Mouse (Mus musculus): ENCODE results near the gene C2.
A peak's percentile ranks its signal among the peaks of the same experiment; 100 is the strongest.
"Not testable (repeated sequence)": the region's sequence is repeated elsewhere in the genome, so short reads cannot be mapped to it uniquely, and the experiment has no call there.

Gene C2

DNA sequence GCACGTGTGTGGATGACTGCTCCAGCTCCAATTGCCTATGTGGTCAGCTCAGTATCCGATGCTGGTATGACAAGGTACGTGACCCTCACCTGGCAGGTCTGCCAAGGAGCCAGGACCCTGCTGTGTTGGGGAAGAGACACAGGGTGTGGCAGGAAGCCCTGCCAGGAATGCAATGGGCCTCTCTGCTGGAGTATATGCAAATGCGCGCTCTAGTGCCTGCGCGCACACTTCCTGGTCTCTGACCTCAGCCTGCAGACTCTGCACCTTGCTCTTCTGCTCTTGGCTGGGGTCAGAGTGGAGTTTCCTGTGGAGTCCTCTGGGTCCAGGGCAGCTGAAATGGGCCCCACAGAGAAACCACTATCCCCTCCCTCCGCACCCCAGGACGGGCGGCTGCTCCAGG lies 12.9 kb upstream of the C2 start:
- no peak for DNase-seq

DNA sequence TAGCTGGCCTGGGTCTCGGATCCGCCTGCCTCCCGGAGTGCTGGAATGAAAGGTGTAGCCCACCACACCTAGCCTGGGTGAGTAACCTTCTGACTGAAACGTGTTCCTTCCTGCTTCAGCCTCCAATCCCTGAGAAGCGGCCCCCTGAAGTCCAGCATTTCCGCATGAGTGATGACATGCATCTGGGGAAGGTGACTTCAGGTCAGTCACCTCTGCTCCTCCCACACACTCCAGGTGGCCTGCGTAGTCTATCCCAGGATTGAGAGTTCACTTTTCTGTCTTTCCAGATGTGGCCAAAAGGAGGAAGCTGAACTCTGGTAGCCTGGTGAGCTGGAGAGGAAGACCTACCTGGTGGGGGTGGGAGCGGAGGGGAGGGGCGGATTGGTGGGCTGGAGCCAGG lies 4.8 kb upstream of the C2 start:
- no peak for DNase-seq

DNA sequence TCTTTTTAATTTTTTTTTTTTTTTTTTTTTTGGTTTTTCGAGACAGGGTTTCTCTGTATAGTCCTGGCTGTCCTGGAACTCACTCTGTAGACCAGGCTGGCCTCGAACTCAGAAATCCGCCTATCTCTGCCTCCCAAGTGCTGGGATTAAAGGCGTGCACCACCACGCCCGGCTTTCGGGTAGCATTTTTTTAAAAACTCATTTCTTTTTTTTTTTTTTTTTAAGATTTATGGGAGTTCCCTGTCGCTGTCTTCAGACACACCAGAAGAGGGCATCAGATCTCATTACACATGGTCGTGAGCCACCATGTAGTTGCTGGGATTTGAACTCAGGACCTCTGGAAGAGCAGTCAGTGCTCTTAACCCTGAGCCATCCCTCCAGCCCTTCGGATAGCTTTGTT lies 3.9 kb upstream of the C2 start:
- DNase-seq = not testable (repeated sequence)

DNA sequence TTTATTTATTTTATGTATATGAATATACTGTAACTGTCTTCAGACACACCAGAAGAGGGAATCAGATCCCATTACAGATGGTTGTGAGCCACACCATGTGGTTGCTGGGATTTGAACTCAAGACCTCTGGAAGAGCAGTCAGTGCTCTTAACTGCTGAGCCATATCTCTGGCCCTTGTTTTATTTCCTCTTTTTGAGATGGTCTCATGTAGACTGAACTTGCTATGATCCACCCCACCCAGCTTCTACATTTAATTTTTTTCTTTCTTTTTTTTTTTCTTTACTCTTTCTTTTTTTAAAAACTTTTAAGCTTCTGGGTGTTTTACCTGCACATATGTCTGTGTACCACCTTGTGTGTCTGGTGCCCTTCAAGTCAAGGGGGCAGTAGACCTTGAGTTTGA lies 2.8 kb upstream of the C2 start:
- DNase-seq = not testable (repeated sequence)

DNA sequence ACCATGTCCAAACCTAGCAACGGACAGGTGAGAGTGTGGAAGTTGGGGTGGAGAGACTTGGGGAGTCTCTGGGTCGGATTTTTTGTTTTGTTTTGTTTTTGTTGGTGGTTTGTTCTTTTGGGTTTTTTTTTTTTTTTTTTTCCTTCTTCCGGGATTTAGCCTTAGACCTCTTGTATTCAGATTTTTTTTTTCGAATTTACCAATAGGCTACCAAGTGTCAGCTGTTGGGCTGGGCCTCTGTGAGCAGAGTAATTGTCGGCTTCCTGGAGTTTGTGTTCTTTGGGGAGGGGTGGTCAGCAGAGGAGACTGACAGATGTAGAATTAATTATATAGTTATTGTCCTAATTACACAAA lies 1.8 kb upstream of the C2 start:
- DNase-seq = no peak

DNA sequence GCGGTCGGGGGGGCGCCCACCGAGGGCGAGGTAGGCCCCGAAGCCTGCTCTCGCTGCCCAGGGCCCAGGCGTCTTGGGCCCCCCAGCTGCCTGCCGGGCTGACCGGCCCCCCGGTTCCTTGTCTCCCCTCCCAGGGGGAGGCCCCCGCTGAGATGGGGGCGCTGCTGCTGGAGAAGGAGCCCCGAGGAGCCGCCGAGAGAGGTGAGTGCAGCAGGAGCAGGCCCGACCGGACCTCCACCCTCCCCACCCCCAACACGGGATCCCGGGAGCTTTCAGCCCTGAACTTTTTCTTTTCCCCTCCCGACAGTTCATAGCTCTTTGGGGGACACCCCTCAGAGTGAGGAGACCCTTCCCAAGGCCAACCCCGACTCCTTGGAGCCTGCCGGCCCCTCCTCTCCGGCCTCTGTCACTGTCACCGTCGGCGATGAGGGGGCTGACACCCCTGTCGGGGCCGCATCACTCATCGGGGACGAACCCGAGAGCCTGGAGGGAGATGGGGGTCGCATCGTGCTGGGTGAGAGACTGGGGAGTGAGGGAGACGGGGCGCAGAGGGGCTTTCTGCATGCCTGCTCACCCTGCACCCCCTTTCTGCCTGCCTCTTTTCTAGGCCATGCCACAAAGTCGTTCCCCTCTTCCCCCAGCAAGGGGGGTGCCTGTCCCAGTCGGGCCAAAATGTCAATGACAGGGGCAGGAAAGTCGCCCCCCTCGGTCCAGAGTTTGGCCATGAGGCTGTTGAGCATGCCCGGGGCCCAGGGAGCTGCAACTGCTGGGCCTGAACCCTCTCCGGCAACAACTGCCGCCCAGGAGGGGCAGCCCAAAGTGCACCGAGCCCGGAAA lies 1.2 kb upstream of the C2 start:
- DNase-seq = peak; percentile 62

DNA sequence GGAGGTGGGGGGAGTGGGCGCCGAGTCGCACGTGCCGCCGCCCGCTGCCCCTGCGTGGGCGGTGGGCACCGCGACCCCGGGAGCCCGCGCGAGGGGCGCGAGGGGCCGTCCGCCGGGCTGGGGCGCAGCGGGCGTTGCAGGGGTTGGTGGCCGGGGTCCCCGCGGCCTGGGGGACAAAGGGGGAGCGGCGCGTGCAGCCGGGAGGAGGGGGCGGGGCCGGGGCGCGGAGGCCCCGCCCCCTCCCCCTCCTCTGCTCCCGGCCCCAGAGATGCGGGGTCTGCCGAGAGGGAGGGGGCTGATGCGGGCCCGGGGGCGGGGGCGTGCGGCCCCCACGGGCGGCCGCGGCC lies 614 bp upstream of the C2 start:
- DNase-seq = no peak

DNA sequence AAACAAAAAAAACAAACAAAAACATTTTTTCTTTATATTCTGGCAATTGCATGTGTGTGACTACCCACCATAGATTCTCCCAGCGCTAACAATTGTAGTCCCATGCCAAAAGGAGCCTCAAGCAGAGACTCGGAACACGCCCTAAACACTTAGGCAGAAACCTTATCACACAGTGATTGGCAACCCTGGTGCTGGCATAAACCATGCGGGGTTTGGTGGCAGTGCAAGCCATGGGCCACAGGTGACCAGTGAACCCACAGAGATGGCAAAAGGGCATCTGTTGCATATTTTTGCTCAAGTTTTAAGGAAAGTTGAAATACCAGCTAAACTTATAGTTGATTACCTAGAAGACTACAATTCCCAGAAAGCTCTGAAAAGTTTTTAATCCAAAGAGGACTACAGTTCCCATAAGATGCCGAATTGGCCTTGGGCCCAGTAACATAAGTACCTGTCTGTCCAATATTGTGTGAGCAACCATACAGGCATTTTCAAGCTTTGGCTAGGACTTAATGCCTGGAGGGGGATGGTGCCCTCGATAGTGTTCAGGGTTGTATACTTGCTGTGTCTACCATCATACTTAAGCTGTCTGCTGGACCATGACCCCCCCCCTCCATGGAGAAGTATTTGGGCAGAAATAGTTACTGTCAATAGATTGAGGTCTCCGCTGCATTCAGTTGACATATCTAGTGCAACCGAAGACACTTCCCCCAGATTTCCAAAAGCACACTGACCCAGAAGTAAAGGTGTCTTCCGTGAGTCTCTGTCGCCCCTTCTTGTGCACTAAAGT lies 499 bp downstream of the C2 start:
- DNase-seq = no peak

DNA sequence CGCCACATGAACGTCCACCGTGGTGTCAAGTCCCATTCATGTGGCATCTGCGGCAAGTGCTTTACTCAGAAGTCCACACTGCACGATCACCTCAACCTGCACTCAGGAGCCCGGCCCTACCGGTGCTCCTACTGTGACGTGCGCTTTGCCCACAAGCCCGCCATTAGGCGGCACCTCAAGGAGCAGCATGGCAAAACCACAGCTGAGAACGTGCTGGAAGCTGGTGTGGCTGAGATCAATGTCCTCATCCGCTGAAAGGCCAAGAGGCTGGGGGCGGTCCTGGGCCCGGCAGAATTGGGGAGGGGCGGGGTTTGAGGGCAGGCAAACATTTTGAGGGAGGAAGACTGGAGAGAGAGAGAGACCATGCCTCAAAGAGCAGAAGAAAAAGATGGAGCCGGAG lies 1.7 kb downstream of the C2 start:
- peak; percentile 36 for DNase-seq

DNA sequence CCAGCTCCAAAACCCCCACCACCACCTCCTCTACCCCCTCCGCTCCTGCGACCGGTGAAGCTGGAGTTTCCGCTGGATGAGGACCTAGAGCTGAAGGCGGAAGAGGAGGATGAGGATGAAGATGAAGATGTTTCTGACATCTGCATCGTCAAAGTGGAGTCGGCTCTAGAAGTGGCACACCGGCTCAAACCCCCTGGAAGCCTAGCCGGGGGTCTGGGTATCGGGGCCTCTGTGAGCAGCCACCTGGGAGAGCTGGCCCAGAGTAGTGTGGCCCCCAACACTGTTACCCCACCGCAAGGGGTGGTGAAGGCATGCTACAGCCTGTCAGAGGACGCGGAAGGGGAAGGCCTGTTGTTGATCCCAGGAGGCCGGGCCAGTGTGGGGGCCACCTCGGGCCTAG lies 2.3 kb downstream of the C2 start:
- no peak for DNase-seq

DNA sequence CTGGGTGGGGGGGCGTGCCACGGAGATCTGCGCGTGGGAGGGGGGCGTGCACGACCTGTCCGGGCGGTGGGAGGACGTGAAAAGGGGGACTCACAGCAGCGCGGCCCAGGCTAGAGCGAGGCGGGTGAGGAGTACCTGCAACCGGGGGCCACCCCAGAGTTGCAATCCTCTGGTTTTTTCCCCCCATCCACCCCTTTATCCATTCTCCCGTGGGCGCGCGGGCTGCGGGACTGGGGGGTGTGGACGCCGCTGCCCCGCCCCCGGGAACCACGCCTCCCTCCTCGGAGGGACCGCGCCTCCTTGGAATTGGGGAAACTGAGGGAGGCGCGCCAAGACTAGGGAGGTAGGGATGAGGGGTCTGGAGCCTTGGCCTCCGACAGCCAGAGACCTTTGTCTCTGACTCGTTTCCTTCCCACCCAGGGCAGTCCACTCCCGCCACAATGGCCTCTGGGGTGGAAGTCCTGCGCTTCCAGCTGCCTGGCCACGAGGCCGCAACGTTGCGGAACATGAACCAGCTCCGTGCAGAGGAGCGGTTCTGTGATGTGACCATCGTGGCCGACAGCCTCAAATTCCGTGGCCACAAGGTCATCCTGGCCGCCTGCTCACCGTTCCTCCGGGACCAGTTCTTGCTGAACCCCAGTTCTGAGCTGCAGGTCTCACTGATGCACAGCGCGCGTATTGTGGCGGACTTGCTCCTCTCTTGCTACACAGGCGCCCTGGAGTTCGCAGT lies 3.1 kb downstream of the C2 start:
- peak; percentile 44 for DNase-seq

DNA sequence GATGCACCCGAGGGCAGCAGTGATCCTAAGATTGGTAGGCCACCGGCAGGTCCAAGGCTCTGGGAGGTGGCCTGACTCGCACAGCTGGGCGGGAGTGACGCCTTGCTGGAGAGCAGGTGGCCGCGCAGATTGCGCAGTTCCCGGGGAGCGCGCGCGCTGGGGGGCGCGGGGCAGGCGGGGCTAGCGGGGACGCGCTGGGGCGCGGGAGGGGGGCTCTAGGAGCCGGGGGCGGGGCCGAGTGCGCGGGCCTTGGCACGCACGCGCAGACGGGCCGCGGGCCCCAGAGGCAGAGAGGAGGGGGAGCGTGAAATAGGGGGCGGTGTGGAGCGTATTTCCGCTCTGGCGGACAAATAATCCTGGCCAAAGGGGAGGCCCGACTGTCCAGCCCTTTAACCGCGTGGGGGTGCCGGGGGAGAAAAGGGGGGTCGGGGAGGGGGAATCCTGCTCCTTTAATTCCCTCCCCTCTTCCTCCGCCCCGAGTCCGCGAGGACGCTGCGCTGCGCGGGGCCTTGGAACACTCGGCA lies 3.9 kb downstream of the C2 start:
- peak; percentile 94 for DNase-seq

DNA sequence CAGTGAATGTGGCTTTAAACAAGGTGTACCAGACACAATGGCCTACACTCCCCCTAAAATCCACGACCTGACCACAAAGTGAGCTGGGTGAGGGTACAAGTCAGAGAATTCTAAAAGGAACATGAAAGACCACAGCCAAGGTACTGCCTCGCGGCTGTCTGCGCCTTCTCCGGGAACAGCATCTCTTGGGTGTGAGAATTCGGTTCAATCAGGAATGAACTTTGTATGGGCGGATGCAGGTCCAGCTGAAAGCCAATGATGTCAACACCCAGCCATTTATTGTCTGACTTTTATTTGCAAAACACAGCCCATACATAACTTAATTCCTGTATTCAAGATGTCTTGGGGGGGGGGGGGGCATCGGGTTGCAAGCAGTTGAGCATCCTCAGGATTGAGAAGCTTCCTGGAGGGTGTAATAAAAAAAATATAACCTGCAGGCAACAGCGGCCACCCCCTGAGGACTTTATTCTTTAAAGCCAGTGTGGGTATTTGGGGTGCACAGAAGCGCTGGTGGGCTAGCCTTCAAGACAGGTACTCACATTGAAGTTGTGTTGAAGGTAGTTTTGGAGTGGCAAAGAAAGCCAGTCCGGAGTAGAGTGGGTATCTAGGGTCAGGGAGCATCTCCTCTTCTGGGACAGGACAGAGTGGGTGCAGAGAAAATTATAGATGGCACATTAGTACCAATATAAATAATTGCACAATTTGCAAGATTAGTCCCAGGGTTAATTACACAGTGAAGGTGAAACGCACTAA lies 4.8 kb downstream of the C2 start:
- no peak for DNase-seq

DNA sequence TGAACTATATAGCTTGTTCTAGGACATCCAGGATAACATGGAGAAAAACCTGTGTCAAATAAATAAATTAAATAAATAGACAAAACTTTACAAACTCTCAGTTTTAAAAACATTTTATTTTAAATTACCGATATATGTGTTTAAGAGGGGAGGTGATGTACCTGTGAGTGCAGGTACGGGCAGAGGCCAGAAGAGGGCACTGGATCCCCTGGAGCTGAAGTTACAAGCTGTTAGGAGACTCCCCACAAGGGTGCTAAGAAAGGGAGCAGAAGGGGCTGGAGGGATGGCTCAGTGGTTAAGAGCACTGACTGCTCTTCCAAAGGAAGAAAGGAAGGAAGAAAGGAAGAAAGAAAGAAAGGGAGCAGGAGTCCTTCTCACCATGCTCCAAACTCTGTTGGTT lies 6.7 kb downstream of the C2 start:
- no peak for DNase-seq

DNA sequence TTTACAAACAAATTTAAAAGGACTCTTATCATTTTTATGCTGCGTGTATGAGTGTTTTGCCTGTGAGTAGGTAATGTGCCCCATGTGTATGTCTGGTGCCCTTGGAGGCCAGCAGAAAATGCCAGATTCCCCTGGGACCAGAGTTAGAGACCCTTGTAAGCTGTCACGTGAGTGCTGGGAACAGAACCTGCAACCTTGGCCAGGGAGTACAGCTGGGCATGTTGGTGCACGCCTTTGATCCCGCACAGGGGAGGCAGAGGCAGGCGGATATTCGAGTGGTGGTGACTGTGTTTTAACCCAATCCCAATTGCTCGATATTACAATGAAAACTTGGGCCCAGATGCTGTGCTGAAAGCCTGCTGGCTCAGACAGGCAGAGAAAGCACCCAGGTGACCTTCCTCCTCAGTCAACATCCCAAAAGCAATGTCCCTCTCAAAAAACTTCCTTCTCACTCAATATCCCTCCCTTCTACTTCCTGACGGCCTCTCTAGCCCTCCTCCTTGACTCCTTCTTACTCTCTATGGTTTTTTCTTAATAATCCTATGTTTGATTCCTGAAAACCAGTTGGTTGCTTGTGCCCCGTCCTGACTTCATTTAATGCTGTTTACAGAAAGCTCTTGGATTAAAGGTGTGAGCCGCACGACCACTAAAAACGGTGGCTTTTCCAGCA lies 7.9 kb downstream of the C2 start:
- DNase-seq = no peak

DNA sequence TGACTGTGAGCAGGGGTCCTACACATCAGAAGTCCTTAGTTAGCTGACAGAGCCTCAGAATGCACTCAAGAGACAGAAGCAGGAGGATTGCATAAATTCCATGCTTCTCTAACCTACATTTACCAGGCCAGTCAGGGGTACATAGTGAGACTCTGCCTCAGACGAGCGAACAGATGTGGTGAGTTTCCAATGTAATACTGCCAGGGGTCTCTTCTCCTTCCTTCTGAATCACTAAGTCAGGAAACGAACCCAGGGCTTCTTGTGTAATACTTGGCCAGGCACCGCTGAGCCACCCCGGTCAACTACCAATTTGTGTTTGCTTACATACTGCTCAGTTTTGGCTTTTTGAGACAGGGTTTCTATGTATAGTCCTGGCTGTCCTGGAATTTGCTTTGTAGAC lies 10.1 kb downstream of the C2 start:
- DNase-seq = no peak

DNA sequence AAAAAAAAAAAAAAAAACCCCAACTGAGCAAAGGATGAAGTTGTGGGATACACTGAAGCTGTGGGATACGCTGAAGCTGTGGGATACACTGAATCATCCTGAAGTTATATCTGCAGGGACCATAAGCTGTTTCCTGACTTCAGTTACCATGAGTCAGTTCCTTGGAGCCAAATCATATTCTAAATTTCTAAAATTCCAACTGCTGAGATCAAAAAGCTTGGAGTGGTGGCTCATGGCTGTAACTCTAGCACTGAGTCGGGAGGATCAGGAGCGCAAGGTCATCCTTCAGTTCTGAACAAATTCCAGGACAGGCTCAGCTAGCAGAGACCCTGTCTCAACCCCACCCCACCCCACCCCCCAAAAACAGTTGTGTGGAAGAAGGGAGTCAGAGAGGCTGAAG lies 12.4 kb downstream of the C2 start:
- no peak for DNase-seq

DNA sequence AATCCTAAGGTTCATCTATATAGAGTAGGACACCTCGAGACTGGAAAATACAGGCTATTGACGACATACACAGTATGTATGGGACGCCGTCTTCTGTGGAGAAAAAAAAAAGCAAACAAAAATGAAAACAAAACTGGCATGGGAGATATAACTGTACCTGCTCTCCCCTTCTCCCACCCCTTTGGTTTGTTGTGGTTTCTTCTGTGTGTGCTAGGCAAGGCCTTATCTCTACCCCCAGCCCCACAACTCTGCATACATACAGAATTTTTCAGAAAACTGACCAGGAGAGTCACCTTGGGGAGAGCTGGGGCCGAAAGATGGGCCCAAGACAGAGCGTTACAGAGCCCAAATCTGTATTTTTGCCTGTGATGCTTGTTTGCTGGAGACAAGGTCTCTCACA lies 13.4 kb downstream of the C2 start:
- DNase-seq = no peak

DNA sequence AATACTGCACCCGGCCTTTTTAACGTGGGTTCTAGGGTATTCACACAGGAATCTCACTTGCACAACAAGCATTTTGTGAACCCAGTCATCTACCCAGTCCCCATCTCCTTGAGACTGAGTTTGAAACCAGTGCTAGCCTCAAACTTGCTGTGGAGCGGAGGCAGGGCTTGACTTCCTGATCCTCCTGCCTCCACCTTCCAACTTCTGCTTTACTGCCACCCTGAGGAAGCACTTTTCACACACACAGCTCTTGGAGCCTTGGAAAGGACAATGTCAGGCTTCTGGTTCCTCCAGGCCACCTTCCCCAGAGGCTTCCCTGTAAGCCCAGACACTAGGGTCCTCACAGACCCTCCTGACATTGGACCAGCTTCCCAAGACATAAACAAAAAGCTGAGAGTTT lies 14.7 kb downstream of the C2 start:
- no peak for DNase-seq

DNA sequence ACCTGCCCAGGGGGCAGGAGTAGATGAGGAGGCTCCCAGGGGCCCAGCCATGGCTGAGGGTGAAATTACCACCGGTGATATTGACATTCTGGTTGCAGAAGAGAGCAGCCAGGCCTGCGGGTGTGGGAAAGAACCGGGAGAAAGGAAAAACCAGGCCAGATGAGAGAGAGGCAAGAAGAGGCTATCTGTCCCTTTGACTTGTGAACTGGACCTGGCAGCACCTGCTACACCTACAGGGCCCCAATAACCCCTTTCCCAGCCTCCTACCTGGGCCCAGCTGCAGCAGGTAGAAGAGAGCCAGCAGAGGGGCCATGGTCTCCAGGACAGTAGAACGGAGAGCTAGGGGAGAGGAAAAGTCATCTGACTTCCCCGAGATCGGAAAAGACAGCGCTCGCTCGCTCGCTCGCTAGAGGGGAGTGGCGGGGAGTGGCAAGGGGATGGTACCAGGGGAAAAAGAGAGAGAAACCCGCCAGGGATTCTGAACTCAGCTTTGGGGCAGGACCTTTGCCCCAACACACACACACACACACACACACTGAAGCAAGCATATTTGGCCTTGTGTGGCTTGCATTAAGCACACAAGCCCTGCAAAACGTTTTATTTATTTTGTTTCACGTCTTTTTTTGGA lies 16.3 kb downstream of the C2 start, which contains the start of gene Gm20547:
Gene Gm20547, minus strand, starts transcription at position 360 of the 628 bp plus-strand sequence.
- DNase-seq = no peak

DNA sequence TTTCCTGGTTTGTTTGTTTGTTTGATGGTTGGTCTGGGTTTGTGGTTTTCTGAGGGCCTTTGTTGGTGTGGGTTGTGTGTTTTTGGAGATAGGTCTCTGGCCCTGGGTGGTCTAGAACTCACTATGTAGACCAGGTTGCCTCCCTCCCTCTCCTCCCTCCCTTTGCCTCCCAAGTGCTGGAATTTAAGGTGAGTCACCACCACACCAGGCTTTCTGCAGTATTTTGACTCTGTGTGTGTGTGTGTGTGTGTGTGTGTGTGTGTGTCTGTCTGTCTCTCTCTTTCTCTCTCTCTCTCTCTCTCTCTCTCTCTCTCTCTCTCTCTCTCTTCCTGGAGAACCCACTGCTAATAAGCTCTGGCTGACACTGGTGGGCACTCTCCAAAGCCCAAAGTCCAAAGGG lies 16.9 kb downstream of the C2 start:
- no peak for DNase-seq

DNA sequence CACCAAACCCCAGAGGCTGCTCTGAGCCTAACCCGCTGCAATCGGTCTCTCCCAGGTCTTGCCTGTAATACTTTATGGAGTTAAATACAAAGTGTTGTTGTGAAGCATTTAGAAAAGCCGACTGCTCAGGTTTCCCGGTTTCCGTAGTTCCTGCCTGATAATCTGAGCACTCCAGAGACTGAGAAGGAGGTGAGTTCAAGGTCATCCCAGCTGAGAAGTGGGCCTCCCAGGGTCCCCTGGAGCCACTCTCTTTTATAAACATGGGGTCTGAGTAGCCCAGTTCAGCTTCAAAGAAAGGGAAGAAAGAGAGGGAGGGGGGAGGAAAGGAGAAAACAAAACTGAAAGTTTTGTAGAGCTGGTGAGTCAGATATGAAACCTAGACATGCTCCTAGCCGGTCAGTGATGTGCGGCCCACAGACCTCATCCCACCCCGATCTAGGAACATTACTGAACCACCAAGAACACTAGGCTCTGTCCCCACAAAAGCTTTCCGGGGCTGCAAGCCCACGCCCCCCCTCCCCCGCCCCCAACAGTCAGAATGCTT lies 18.7 kb downstream of the C2 start, which contains the start of gene Zbtb12:
Gene Zbtb12, plus strand, starts transcription at position 148 of the 544 bp plus-strand sequence.
- DNase-seq = no peak
